Mouse (Mus musculus) hindbrain, embryonic 11.5 days (tissue): ENCODE measurements at regions not wholly inside any gene's neighbourhood (a gene's known extent, or its start where the extent isn't known, plus 50 kb on each side); places are given as distances from the start of the nearest gene placed in this dataset.
A peak's percentile ranks its signal among the peaks of the same experiment; 100 is the strongest.

Experiments
- ATAC-seq: fragments of 200-750 bp; cut with Nextera tagmentation; 2 replicates; pipeline ENCODE4 v1.8.0; 2017; ENCODE audit warnings: mild to moderate bottlenecking, moderate TSS enrichment, moderate library complexity; ENCODE audit not compliant: low FRiP score
- DNase-seq: peaks from one replicate; pipeline ENCODE4 v3.0.0-alpha.2; 2015; ENCODE audit warnings: low spot score
- H3K27ac ChIP-seq: fragments of 300-500 bp; sonication (generic); 2 replicates; pipeline ENCODE4 v1.5.1; 2014; ENCODE audit warnings: mild to moderate bottlenecking, low read depth, low read length
- H3K27me3 ChIP-seq: fragments of 300-500 bp; sonication (generic); 2 replicates; pipeline ENCODE4 v1.6.1; 2014; ENCODE audit warnings: mild to moderate bottlenecking, low read length, moderate library complexity, mixed read lengths; ENCODE audit not compliant: control insufficient read depth, insufficient read depth
- H3K36me3 ChIP-seq: fragments of 300-500 bp; sonication (generic); 2 replicates; pipeline ENCODE4 v1.6.1; 2014; ENCODE audit warnings: mild to moderate bottlenecking, low read length, moderate library complexity, mixed read lengths; ENCODE audit not compliant: control insufficient read depth, insufficient read depth
- H3K4me1 ChIP-seq: fragments of 300-500 bp; sonication (generic); replicated peaks from 2 replicates; pipeline ENCODE4 v1.6.1; 2014; ENCODE audit warnings: low read length, mixed read lengths; ENCODE audit not compliant: control insufficient read depth, insufficient read depth
- H3K4me2 ChIP-seq: fragments of 300-500 bp; sonication (generic); replicated peaks from 2 replicates; pipeline ENCODE4 v1.6.1; 2014; ENCODE audit warnings: mild to moderate bottlenecking, low read depth, low read length
- H3K4me3 ChIP-seq: fragments of 300-500 bp; sonication (generic); 2 replicates; pipeline ENCODE4 v1.5.1; 2014; ENCODE audit warnings: low read depth, low read length
- H3K9ac ChIP-seq: fragments of 300-500 bp; sonication (generic); 2 replicates; pipeline ENCODE4 v1.6.1; 2014; ENCODE audit warnings: low read depth, low read length
- H3K9me3 ChIP-seq: fragments of 300-500 bp; sonication (generic); 2 replicates; pipeline ENCODE4 v1.6.1; 2016; ENCODE audit warnings: low read length; ENCODE audit not compliant: control insufficient read depth
- WGBS: fragments of 180-500 bp; shearing (Covaris S2); extraction: QIAGEN DNeasy Blood & Tissue Kit; methylation state at CpG from one replicate; pipeline ENCODE4 v1.1.7; 2014; 5-methylcytosine and 5-hydroxymethylcytosine counted together

- H3K9me3 ChIP-seq = no peaks in the 10 kb centered on the region
- H3K9ac ChIP-seq = no peak overlapping the region
- ATAC-seq (no peak), DNase-seq (no peak)
- no peaks in the 10 kb centered on the region for H3K36me3 ChIP-seq
- H3K27me3 ChIP-seq = no peaks in the 10 kb centered on the region
- no peak overlapping the region for H3K27ac ChIP-seq
- H3K4me3 ChIP-seq = no peak overlapping the region
- H3K4me1 ChIP-seq = peaks cover 4% of the 10 kb centered on the region
- 64% methylated on average over 6 of the region's 6 CpGs for WGBS
- H3K4me2 ChIP-seq = no peak overlapping the region
Observed at GRCm38 (mm10) chr5:64625841-64626298, 177.3 kb upstream of the Klf3 start.

GRCm38 (mm10) chr5:64626351-64626750 is 176.8 kb upstream of the Klf3 start:
- Histone ChIP-seq H3K9ac (no peak overlapping the region), H3K27ac (no peak overlapping the region), H3K4me2 (no peak overlapping the region), H3K4me3 (no peak overlapping the region), H3K9me3 (no peaks in the 10 kb centered on the region), H3K27me3 (no peaks in the 10 kb centered on the region), H3K36me3 (no peaks in the 10 kb centered on the region), H3K4me1 (peaks cover 4% of the 10 kb centered on the region)
- 53% methylated on average over 9 of the region's 9 CpGs for WGBS
- DNase-seq (no peak), ATAC-seq (no peak)

- Histone ChIP-seq H3K9me3 (no peaks in the 10 kb centered on the region), H3K4me1 (no peaks in the 10 kb centered on the region), H3K4me3 (no peak overlapping the region), H3K9ac (no peak overlapping the region), H3K27me3 (no peaks in the 10 kb centered on the region), H3K27ac (no peak overlapping the region), H3K36me3 (no peaks in the 10 kb centered on the region; the same call in 1 of the 2 replicates), H3K4me2 (no peak overlapping the region)
- DNase-seq = no peak
- ATAC-seq = no peak
- 90% methylated on average over 2 of the region's 2 CpGs for WGBS
Observed at GRCm38 (mm10) chr5:64630582-64630981, 172.6 kb upstream of the Klf3 start.

GRCm38 (mm10) chr5:64632171-64632570 is 171.0 kb upstream of the Klf3 start:
- DNase-seq = no peak
- no peak overlapping the region for H3K9ac ChIP-seq
- H3K27ac ChIP-seq = no peak overlapping the region
- H3K9me3 ChIP-seq = no peaks in the 10 kb centered on the region
- no peaks in the 10 kb centered on the region for H3K4me1 ChIP-seq
- no peak overlapping the region for H3K4me2 ChIP-seq
- no peak for ATAC-seq
- no peaks in the 10 kb centered on the region; the same call in 1 of the 2 replicates for H3K36me3 ChIP-seq
- H3K27me3 ChIP-seq = no peaks in the 10 kb centered on the region
- WGBS = 94% methylated on average over 5 of the region's 5 CpGs
- H3K4me3 ChIP-seq = no peak overlapping the region

GRCm38 (mm10) chr5:64634008-64634407 is 169.2 kb upstream of the Klf3 start:
- 61% methylated on average over 8 of the region's 8 CpGs for WGBS
- ATAC-seq (no peak), DNase-seq (no peak)
- H3K36me3 ChIP-seq = no peaks in the 10 kb centered on the region; the same call in 1 of the 2 replicates
- no peaks in the 10 kb centered on the region for H3K27me3 ChIP-seq
- no peak overlapping the region for H3K27ac ChIP-seq
- no peak overlapping the region for H3K4me3 ChIP-seq
- H3K4me2 ChIP-seq = no peak overlapping the region
- no peaks in the 10 kb centered on the region for H3K9me3 ChIP-seq
- H3K9ac ChIP-seq = no peak overlapping the region
- no peaks in the 10 kb centered on the region for H3K4me1 ChIP-seq

GRCm38 (mm10) chr5:64634721-64635120 is 168.5 kb upstream of the Klf3 start:
- H3K36me3 ChIP-seq = no peaks in the 10 kb centered on the region; the same call in 1 of the 2 replicates
- WGBS = 83% methylated on average over 4 of the region's 4 CpGs
- H3K4me3 ChIP-seq = no peak overlapping the region
- H3K9me3 ChIP-seq = no peaks in the 10 kb centered on the region
- H3K4me2 ChIP-seq = no peak overlapping the region
- DNase-seq = no peak
- H3K27ac ChIP-seq = no peak overlapping the region
- ATAC-seq = no peak
- H3K27me3 ChIP-seq = no peaks in the 10 kb centered on the region
- H3K4me1 ChIP-seq = no peaks in the 10 kb centered on the region
- H3K9ac ChIP-seq = no peak overlapping the region

GRCm38 (mm10) chr5:64636301-64636700 is 166.9 kb upstream of the Klf3 start:
- Histone ChIP-seq H3K9me3 (no peaks in the 10 kb centered on the region), H3K4me2 (no peak overlapping the region), H3K4me1 (no peaks in the 10 kb centered on the region), H3K27ac (no peak overlapping the region), H3K4me3 (no peak overlapping the region), H3K36me3 (no peaks in the 10 kb centered on the region; the same call in 1 of the 2 replicates), H3K27me3 (no peaks in the 10 kb centered on the region), H3K9ac (no peak overlapping the region)
- 90% methylated on average over 3 of the region's 3 CpGs for WGBS
- ATAC-seq = no peak
- no peak for DNase-seq

GRCm38 (mm10) chr5:64643584-64643983 is 159.6 kb upstream of the Klf3 start:
- H3K9me3 ChIP-seq = no peaks in the 10 kb centered on the region
- no peaks in the 10 kb centered on the region; the same call in 1 of the 2 replicates for H3K4me1 ChIP-seq
- no peak for ATAC-seq
- no peak for DNase-seq
- no peaks in the 10 kb centered on the region for H3K36me3 ChIP-seq
- WGBS = 93% methylated on average over 1 of the region's 1 CpGs
- no peaks in the 10 kb centered on the region for H3K27me3 ChIP-seq
- H3K27ac ChIP-seq = no peak overlapping the region
- no peak overlapping the region for H3K4me3 ChIP-seq
- H3K4me2 ChIP-seq = no peak overlapping the region
- no peak overlapping the region for H3K9ac ChIP-seq

- WGBS = 1% methylated on average over 18 of the region's 18 CpGs
- H3K9me3 ChIP-seq = no peaks in the 10 kb centered on the region
- peak overlapping the region; percentile 19; the same call in 1 of the 2 replicates for H3K4me3 ChIP-seq
- no peaks in the 10 kb centered on the region; the same call in 1 of the 2 replicates for H3K4me1 ChIP-seq
- no peaks in the 10 kb centered on the region for H3K27me3 ChIP-seq
- peak overlapping the region; percentile 34 for H3K4me2 ChIP-seq
- H3K36me3 ChIP-seq = no peaks in the 10 kb centered on the region
- ATAC-seq = peak; percentile 95
- no peak overlapping the region for H3K9ac ChIP-seq
- DNase-seq = peak; percentile 81
- H3K27ac ChIP-seq = peak overlapping the region; percentile 84
Observed at GRCm38 (mm10) chr5:64647417-64648125, 155.6 kb upstream of the Klf3 start.
